Mouse (Mus musculus): ENCODE results near the gene Pde6d.

DNA sequence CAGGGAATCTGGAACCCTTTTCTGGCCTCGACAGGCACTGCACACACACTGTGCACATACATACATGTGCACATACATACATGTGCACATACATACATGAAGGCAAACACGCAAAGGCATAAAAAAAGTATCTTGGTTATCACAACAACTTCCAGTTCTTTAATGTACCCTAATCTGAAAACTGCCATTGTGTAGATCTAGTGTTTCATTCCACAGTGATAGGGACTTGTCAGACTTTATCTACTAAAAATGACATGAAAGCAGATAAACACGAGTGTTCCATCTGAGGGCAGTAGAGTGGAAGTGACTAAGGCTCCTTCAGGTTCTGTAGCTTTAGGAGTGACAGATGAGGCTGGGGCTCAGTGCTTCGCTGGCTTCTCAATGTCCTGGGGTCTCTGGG lies 31.1 kb downstream of the Pde6d start:
- TF ChIP-seq POLR2A (IDR thresholded peaks at IDR 0.05; ENCODE audit: low read depth, low read length) (no peak), CTCF (IDR thresholded peaks at IDR 0.05; ENCODE audit: extremely low read depth, insufficient read depth, insufficient read length, insufficient replicate concordance) (no peak)
